Mouse (Mus musculus): ENCODE data around the gene Tagln2.

The Tagln2 gene

DNA sequence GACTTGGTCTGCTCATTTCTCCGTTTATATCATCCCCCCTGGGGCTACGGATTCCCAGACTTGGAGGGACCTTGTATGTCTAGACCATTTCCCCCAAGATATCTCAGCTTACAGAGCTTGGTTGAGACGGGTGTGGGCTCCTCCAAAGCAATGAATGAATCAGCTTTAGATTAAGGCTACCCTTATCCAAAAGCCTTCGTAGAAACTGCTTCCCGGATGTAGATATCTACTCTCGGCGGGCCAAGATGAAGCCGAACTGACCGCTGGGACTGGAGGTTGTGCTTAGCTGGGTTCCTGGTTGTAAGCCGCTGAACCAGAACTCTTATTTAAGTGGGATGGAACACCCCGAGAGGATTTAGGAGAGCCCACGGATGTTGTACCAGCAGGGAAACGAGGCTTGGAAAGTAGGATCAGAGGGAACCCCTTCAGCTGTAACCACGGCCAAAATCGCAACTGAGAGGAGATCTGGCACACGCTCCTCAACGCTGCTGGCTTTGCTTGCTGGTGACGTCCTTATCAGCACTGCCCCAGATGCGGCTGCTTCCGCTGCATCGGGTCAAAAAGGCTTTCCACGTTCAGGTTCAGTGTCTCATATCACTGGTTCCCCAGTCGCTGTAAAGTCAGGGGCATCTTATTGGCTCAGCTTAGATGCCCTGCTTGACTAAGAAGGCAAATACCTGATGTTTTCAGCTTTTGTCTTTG is 26.7 kb downstream of the Tagln2 start:
- no peak for DNase-seq (ENCODE audit: low read depth, low spot score)

DNA sequence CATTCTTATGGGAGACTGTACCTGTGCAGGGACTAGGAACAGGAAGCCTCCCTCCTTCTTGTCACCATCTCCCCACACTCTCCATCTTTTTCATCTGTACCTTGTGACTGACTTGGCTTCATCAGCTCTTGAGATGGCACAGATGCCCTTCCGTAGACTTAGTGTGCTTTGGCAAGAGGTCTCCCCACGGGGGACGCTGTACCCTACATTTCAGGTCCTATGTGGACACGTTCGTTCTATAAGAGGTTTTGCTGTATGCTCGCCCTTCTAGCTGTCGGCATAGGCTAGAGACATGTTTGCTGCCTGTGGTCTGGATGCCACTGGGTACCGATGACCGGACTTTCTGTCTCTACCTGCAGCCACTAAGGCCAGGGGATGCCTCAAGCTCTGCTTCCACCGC is 27.6 kb downstream of the Tagln2 start:
- DNase-seq (ENCODE audit: low read depth, low spot score): no peak

DNA sequence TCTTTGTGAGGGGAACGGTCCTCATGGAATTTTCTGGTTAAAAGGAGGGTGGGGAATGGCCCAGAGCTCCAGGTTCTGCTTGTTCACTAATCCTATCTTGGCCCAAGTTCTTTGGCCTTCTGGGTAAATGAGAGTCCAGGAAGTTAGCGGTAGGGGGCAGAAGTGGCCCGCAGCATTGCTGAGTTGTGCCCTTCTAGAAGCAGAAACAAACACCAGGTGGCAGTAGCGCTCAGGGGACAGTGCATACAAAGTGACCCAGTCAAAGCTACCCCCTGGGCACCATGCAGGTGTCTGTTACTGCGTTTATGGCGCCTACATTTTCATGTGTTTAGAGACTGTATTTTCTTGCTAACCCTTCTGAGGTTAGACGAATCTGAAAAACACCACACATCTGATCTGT is 28.9 kb downstream of the Tagln2 start:
- peak; percentile 67 for DNase-seq (ENCODE audit: low read depth, low spot score)

DNA sequence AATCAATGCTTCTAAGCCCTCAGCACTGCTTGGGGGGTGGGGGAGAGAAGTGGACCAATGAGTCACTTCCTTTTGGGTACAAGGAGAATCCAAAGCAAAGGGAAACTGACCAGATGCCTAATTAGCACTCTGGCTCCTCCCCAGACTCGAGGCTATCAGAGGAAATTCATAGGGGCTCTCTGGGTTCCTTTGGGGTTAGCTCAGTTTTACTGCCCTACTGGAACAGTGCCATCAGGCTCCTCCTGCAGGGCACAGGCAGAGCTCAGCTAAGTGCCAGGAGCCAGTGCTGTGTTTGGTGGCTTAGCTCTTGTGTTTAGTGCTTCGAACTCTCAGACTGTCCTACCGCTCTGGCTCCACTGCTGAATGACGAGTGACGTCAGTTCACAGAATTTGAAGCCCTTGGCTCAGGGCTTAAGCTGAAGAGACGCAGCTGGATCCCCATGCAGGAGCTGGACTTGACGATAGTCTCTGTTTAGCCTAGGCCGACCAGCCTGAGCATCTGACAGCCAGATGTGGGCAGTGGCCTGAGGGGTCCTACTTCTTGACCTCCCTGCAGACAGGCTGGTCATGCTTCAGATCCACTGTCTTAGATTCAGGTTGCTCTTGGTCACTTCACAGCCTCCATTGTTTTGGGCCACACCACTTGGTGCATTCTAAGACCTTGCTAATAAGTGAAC is 30.8 kb downstream of the Tagln2 start:
- no peak for DNase-seq (ENCODE audit: low read depth, low spot score)

DNA sequence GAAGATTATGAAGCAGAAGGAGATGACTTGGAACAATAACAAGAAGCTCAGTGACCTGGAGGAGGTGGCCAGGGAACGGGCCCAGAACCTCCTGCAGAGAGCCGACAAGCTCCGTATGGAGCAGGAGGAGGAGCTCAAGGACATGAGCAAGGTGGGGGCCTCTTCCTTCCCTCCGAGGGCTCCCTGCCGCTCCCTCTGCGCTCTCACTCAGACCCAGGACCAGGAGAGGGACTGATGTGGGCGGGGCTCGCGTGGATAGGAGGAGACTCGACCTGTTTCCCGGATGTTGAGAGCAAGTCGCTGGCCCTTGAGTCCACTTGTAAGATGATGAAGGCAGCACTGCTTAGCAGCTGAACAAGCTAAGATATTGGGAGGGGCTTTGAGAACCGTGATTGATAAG is 32.7 kb downstream of the Tagln2 start:
- no peak for DNase-seq (ENCODE audit: low read depth, low spot score)

DNA sequence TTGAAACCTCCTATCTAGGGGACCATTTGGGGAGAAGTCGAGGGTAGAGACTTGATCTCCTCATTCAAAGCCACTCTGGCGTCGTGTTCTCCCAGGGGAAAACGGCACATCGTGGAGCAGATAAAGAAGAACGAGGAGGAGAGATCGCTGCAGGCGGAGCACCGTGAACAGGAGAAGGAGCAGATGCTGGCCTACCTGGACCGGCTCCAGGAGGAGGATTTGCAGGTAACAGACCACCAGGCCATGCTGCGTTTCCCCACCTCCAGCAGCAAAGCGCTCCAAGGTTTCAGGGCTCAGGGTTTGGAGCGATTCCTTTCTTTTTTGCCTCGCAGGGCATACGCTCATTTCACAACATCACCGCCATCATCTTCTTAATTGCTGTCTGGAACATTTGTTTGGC is 35.3 kb downstream of the Tagln2 start:
- no peak for DNase-seq (ENCODE audit: low read depth, low spot score)

DNA sequence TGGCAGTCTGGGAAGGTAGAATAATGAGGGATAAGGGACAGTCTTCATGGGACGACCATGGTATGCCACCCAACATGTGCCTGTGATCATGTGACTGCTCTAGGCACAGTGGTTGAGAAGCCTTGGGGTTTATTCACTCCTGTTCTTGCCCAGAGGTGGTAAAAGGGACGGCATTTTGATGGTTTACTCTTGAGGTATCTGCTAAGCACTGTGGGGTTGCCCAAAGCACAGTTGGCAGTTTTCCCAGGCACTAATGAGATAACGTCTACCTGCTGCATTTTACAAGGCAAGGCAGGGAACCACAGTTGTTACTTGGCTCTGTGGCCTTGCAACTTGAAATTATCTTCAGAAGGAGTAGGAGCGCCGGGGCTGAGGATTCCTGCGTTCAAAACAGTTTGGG is 40.0 kb downstream of the Tagln2 start:
- no peak for DNase-seq (ENCODE audit: low read depth, low spot score)

DNA sequence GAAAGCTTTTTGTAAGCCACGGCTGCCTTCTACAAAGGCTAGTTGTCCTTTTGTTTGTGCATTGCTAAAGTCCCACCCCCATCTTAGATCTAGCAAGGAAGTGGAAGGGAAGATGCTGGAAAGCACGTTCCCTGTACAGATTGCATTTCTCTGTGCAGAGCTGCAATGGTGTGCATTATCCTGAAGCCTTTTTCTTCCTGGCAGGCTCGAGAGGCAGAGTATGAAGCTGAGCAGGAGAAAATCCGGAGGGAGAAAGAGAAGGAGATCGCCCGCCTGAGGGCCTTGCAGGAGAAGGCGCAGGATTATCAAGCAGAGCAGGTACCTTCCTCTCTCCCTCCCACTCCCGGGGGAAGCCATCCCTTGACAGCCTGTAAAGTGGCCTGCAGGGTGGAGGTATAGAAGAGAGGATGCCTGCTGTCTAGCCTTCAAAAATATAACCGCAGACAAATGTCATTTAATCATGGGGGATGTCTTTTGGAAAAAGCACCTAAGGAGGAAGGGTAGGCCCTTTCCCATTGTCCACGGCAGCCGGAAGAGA is 40.5 kb downstream of the Tagln2 start:
- DNase-seq (ENCODE audit: low read depth, low spot score): no peak

DNA sequence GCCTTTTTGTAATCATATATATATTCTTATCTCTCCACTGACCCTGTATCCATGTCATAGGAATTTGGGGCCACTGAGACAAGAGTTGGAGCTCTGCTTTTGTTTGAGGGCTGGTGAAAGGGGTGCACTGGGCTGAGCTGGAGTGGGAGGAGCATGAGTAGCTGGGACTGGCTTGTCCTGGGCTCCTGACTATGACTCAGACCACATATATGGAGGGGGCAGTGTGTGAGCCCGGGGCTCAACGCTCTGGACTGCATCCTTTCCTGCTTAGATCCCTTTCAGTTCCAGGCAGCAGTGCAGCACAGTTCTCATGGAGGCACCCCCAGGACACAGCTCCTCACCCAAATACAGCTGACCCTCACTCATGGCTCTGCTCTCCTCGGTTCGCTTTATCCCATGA is 46.2 kb downstream of the Tagln2 start:
- no peak for DNase-seq (ENCODE audit: low read depth, low spot score)

DNA sequence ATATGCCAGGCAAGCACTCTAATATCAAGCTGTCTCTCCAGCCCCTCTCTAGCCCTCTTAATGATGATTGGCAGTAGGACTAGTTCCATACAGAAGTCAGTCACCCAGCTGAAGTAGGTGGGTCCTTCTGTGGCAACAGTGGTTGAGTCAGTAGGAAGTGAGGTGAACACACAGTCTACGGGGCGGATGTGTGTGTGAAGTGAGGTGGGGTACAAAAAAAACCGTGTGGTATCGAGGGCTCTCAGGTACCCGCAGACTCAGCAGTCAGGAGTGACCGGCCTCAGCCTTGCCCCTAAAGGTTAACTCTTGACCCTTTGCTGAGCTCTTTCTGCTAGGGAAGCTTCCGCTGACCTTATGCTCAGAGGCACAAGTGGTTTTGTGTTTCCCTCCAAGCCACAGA is 48.7 kb downstream of the Tagln2 start:
- DNase-seq (ENCODE audit: low read depth, low spot score): no peak

DNA sequence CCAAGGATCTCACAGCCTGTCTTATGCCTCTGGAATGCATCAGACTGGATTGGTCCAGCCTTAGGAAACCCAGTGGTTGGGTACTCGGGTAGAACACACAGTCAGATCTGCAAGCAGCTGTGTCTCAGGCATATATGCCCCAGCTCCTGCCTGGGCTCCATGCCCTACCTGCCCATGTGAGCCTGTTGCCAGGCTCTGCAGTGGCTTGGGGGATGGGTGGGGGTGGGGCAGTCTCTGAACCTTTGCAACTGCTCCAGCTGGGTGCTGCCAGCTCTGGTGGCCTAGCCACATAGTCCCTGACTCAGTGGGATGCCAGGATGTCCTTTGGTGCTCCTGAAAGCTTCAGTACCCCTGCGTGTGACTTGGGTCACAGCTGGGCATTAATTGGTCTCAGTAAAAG is 49.5 kb downstream of the Tagln2 start:
- no peak for DNase-seq (ENCODE audit: low read depth, low spot score)

DNA sequence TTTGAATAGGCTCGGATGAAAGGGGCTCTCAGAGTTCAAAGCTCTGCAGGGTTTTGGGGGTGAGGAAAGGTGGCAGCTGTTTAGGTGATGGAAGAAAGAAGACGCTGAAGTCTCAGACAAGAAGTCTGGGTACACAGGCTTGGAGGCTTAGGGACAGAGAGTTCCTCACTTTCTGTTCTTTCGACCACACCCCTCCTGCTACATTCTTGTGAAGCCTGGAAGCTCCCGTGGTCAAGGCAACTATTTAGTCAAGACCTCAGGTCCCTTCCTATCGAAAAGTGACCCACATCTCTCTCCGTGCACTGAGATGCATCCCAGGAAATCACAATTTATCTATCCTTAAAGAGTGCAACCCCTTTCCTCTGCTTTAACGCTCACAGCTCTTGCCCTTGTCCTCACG is 49.9 kb downstream of the Tagln2 start:
- no peak for DNase-seq (ENCODE audit: low read depth, low spot score)

DNA sequence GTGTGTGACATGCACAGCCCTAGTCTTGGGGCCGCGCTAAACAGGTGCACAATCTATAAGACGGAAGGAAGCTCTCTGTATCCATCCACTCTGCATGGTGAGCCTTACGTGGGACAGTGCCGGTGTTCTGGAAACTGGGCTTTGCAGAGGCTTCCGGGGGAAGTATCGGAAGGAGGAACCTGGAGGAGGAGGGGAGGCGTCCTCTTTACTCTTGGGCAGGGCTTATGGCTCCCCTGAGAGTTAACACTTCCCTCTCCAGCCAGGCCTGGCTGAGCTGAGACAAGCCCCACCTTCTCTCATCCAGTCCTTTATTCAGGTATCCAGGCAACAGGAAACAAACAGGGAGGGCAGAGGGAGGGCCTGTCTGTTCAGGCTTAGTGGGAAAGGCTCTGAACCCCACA is 50.7 kb downstream of the Tagln2 start:
- DNase-seq (ENCODE audit: low read depth, low spot score): peak; percentile 42

DNA sequence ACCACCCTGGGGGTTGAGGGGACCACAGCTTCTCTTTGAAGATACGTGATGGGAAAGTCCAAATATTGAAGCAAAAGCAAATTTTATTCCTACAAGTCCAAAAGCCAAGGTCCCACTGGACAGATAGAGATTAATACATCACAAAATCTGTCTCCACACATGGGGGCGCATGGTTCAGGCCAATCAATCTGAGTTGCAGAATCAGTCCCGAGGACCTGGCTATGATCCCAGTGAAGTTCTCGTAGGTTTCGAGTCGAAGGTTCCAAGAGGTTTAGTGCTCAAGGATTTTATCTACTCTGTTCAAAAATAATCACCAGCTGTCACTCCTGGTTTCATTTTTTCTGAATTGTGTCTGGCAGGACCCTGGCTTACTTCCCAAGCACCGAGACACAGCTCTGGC is 51.2 kb downstream of the Tagln2 start:
- DNase-seq (ENCODE audit: low read depth, low spot score): no peak

DNA sequence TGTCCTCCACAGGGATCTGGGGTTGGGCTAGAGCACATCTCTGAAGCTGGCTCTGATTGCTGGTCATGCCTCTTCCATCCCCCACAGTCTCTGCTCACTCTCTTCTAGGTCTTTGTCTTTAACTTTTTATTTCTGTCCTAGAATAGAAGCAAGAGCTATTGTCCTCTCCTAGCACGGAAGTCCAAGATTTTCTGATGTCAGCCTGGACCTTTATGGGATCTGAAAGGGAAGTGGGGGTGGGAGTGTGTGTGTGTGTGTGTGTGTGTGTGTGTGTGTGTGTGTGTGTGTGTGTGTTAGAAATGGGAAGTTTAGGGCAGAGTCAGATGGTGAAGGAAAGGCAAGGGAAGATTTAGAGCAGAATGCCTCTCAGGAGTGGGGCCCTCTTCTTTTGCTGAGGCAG is 52.8 kb downstream of the Tagln2 start:
- DNase-seq (ENCODE audit: low read depth, low spot score): no peak

DNA sequence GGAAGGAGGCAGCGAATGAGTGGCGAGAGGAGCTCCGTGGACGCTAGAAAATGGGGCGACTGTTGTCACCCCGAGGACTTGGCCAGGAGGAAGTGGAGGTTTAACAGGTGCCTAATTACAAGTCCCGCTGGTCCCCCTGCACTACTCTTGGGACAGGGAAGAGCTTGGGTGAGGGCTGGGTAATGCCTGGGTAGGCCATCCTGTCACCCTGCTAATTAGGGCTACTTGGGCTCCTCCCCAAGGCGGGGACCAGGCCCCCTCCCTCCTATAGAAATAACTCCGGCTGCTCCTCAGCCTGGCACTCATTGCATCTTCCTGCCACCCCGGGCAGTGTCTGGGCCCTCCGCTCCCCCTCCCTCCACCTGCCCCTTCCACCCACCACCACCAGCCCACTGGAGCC is 55.8 kb downstream of the Tagln2 start, which contains the start of gene Vsig8:
Gene Vsig8 (plus strand): TSS at position 301 of the 400 bp plus-strand sequence.
- DNase-seq (ENCODE audit: low read depth, low spot score): no peak
